Mouse (Mus musculus) lung, adult 18-20 months (tissue): Measurements from ENCODE around the gene Oxt.

Experiments
- DNase-seq, 2 experiments: peaks; one replicate each; pipeline ENCODE4 v3.0.0; 2022; ENCODE audit warnings: mixed read lengths in 2 of 2

Oxt gene

GRCm38 (mm10) chr2:130579791-130580190, 3.8 kb downstream of the Oxt start:
- no peak for DNase-seq

DNA sequence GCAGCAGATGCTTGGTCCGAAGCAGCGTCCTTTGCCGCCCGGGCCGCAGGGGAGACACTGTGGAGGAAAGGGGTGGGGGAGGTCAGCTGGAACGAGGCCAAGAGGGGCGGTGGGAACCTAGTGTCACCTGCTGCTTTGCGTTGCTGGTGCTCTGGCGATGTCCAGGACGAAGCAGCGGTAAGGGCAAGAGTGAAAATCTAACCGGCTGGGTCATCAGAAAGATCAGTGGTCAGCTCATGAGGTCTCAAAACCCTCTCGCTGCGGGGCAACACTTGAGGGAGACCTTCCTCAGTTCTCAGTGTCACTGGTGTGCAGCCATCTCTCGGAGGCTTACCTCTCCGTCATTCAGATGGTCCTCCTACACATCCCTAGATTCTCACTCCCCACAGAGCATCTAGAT, 5.2 kb downstream of the Oxt start:
- no peak for DNase-seq

GRCm38 (mm10) chr2:130582552-130582951, 6.6 kb downstream of the Oxt start, which contains the start of gene Avp:
Gene Avp (minus strand): TSS chr2:130582554.
- no peak for DNase-seq

DNA sequence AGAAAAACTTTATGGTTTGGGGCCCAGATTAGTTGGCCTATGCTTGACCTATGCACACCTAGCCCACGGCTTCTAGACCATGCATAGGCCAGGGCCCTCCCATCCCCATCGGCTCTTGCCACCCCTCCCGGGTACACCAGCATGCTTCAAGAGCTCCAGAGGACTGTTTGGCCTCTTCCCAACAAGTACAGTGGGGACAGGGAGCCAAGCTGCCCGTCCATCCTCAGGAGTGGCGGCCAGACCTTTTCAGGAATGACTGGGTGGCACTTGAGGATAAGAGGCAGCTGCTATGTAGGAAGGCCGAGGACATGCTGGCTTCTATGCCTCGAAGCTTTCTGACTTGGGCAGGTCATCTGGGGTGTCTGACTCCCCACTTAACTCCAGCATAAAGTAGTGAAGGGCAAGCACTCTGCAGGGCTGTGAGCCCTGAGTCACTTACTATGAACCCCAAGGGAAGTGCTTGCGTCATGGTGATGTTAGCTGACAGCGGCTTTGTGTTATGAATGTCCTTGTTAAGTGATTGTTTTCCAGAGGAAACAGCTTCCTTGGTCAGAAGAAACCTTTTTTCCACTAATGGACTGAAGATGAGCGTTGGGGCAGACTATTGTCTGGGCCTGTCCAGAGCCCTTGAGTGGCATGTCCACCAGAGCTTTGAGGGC, 8.1 kb downstream of the Oxt start:
- peak; percentile 42 to 61 for DNase-seq

- no peak for DNase-seq
Measured at GRCm38 (mm10) chr2:130586016-130586415, 10.0 kb downstream of the Oxt start.

- no peak for DNase-seq
Measured at GRCm38 (mm10) chr2:130588373-130588772, 12.4 kb downstream of the Oxt start.

GRCm38 (mm10) chr2:130589157-130589556, 13.2 kb downstream of the Oxt start:
- no peak for DNase-seq

DNA sequence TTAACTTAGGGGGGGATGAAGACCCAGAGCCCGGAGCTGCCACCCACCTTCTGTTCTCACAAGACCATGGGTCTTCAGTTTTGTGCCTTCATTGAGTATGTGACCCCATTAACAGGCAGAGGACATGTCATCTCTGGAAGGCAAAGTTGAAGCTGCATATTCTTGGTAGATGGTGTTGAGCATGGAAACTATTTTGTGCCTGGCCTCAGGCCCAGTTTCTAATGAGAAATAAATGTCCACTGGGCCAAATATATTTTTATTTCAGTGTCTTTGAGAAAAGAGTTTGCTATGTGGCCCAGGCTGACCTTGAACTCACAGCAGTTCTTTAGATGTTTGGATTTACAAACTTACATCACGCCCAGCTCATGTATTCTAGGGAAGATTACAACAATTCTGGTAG, 13.8 kb downstream of the Oxt start:
- DNase-seq: no peak

GRCm38 (mm10) chr2:130591016-130591415, 15.0 kb downstream of the Oxt start:
- DNase-seq: no peak

GRCm38 (mm10) chr2:130595596-130595995, 19.6 kb downstream of the Oxt start:
- DNase-seq: no peak

DNA sequence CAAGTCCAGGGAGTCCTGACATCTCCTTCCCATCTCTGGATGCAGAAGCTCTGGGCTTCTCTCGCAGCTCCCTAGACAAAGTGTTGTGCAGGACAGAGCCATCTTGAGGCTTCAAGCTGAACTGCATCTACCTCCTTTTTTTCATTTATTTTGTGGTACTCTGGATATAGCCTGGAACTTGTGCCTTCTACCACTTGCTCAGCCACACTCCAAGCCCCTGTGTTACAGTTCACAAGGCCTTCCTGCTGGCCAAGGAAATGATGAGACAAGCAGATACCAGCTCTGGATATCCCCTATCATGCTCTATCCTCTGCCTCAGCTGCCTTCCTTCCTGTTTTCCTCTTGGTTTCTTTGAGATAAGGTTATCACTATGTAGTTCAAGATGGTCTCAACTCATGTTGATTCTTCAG, 21.6 kb downstream of the Oxt start:
- DNase-seq: no peak

DNA sequence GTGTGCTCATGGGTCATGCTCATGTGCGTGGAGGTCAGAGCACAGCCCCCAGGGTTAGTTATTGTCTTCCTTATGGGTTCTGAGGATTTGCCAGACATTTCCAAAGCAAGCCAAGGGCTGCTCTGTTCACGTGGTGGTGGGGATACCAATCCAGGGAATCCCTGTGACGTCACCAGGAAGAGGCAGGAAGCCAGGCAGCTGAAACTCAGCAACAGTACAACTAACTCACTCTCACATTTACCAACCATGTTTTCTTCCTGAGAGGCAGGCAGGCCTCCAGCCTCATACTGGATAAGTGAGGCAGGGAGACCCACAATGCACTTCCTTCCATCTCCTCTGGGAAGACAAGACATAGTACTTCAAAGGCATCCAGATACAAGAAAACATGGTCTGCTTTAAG, 22.4 kb downstream of the Oxt start:
- no peak for DNase-seq

DNA sequence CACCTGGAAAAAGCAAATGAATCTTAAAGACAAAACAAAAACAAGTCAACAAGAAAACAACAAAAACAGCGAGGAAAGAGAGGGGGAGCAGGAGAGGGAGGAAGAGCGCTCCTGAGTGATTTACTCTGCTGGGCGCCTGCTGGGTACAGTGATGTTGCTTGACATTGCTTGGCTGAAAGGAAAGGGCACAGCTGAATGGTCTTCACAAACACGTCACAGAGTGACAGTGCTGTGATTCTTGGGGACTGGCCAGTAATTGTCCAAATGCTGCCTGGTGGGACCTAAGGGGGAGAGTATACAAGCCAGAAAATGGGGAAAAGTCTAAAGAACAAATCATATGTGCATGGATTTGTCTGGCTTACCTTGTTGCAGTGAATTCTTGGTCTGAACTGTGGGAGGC, 26.2 kb downstream of the Oxt start:
- no peak for DNase-seq

DNA sequence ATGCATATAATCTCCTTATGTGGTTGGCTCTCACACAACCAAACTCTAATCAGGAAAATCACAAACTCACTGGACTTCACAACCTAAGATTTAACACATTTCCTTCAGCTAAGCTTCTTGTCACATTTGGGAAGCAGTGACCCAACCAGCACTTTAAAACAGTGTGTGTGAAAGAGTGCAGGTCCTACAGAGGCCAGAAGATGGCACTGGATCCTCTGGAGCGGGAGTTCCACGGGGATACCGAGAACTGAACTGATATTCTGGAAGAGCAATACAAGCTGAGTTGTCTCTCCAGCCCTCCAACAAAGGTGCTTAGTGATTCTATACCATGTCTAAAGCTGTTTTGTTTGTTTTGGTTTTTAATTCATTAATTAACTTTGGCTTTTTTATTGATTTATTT, 37.1 kb downstream of the Oxt start:
- no peak for DNase-seq

- DNase-seq: no peak
Measured at GRCm38 (mm10) chr2:130618972-130619371, 43.0 kb downstream of the Oxt start.
